Comparison of ENCODE assay signal across 10 mouse cellular contexts in the genomic region with DNA sequence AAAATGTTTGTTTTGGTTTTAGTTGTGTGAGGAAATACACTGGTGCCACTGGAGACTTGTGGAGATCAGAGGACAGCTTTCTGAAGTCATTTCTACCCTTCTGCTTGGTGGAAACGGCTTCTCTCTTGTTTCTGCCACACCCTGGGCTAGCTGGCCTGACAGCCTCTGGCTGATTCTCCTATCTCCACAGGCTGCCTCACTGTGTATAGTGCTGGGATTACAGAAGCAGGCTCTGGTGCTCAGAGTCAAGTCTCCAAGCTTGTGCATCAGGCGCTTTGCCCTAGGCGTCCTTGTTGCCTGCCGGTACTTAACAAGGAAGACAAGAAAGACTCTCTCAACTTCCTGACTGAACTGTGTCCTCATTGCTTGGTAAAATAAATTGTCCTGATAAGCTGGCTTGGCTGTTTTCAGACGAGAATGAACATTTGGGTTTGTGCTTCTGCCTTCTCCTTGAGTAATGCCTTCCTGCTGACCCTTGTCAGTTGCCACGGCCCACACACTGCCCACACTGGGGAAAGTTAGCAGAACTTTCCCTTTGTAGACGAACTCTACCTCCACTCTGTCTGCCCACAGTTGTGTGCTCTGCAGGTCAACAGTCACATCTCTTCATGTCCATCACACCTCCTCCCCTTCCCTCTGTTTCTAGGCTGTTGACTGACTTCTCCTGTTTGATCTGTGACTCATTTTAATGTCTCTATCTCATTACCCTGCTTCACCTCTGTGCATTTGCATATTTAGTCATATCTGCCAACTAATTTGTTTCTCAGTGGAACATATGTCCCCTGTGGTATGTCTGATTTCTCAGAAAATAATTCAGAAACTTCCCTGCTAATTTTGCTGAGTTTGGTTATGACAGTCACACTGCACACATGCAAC. TPM values are rescaled to one million over a fixed set of nuclear protein-coding genes. Genes with fewer than 3 reads are reported as not detected.
A peak's percentile ranks its signal among the peaks of the same experiment; 100 is the strongest.
DNase-seq lines count a peak whose midpoint lies in the region; ATAC-seq and TF ChIP-seq lines count a peak whose summit lies in the region.
"Had no signal": no experiment of that assay in that cellular context is flagged by ENCODE, and none has a peak within 500 bp of the region (broad histone marks: within the 10 kb centered on the region; RNA-seq: fewer than 3 reads in every experiment).

No protein-coding gene starts in this region.

- TF ChIP-seq POLR2A in liver, adult 2 months (IDR thresholded peaks at IDR 0.05; ENCODE audit: extremely low read depth, insufficient read depth, low read length), result no peak

- H3K4me1 ChIP-seq in liver, adult 2 months (ENCODE audit: control insufficient read depth, insufficient read depth, low read length), result no peaks in the 10 kb centered on the region
- H3K4me1 ChIP-seq in heart, embryonic 14.5 days (ENCODE audit: control insufficient read depth in 2 of 2, insufficient read depth in 2 of 2, low read length in 2 of 2), result peaks cover 0 to 4% of the 10 kb centered on the region in 2 experiments; a peak in 1 of 4 replicates
- H3K4me1 ChIP-seq in liver, embryonic 11.5 days (replicated peaks; ENCODE audit: control insufficient read depth, insufficient read depth, low read length), result peaks cover 11% of the 10 kb centered on the region
- H3K4me1 ChIP-seq in stomach, embryonic 14.5 days (ENCODE audit: control insufficient read depth, insufficient read depth, low read length), result peaks cover 10% of the 10 kb centered on the region

- peak overlapping the region; percentile 17; the same call in 1 of the 2 replicates for H3K4me3 ChIP-seq in liver, adult 2 months (ENCODE audit: insufficient read depth, low read depth, low read length)
- peak overlapping the region; percentile 9 to 12; a peak in 1 of 4 replicates for H3K4me3 ChIP-seq in heart, embryonic 14.5 days (ENCODE audit: control insufficient read depth in 1 of 2, insufficient read depth in 1 of 2, low read depth in 1 of 2, low read length in 2 of 2)
- H3K4me3 ChIP-seq in liver, embryonic 11.5 days (ENCODE audit: low read depth, low read length), result no peak overlapping the region
- no peak overlapping the region for H3K4me3 ChIP-seq in stomach, embryonic 14.5 days (ENCODE audit: low read depth, low read length)

- H3K27me3 ChIP-seq in liver, adult 2 months (ENCODE audit: control insufficient read depth, insufficient read depth, low read length), result no peaks in the 10 kb centered on the region
- peaks cover 18% of the 10 kb centered on the region for H3K27me3 ChIP-seq in heart, embryonic 14.5 days (ENCODE audit: control insufficient read depth, insufficient read depth, low read length)
- no peaks in the 10 kb centered on the region for H3K27me3 ChIP-seq in liver, embryonic 11.5 days (replicated peaks; ENCODE audit: control insufficient read depth, insufficient read depth, low read length)
- H3K27me3 ChIP-seq in stomach, embryonic 14.5 days (ENCODE audit: control insufficient read depth, insufficient read depth, low read length), result 0 out of 2 replicates have a peak, but pooled peaks cover 5% of the 10 kb centered on the region

- no peaks in the 10 kb centered on the region for H3K9me3 ChIP-seq in heart, embryonic 14.5 days (ENCODE audit: control insufficient read depth, low read length)
- no peaks in the 10 kb centered on the region for H3K9me3 ChIP-seq in liver, embryonic 11.5 days (ENCODE audit: control insufficient read depth, low read length)
- no peaks in the 10 kb centered on the region for H3K9me3 ChIP-seq in stomach, embryonic 14.5 days (ENCODE audit: control insufficient read depth, low read depth, low read length)

- H3K9ac ChIP-seq in liver, adult 2 months (ENCODE audit: low read depth, low read length), result peak overlapping the region; percentile 49; the same call in 1 of the 2 replicates
- peak overlapping the region; percentile 61; the same call in 1 of the 2 replicates for H3K9ac ChIP-seq in heart, embryonic 14.5 days (ENCODE audit: low read length)
- no peak overlapping the region for H3K9ac ChIP-seq in liver, embryonic 11.5 days (ENCODE audit: low read depth, low read length)
- H3K9ac ChIP-seq in stomach, embryonic 14.5 days (replicated peaks; ENCODE audit: low read depth, low read length), result no peak overlapping the region

- peaks cover 4% of the 10 kb centered on the region; the same call in 1 of the 2 replicates for H3K79me2 ChIP-seq in liver, adult 2 months (ENCODE audit: control insufficient read depth, insufficient read depth, low read length)

- DNase-seq in liver, adult 2 months (ENCODE audit: extremely low read depth, low read depth, low spot score), result no peak
- DNase-seq in liver, result no peak
- no peak for DNase-seq in liver, embryonic 11.5 days (ENCODE audit: low spot score)
- DNase-seq in gastrocnemius, postnatal 25 days, result no peak
- DNase-seq in cerebellum, postnatal 36 days, result no peak

- no peak for ATAC-seq in heart, embryonic 14.5 days (ENCODE audit: insufficient number of reproducible peaks, insufficient read depth, low FRiP score, low read depth)
- ATAC-seq in liver, embryonic 11.5 days (replicated peaks; ENCODE audit: low FRiP score), result no peak; the same call in 1 of the 2 replicates
- ATAC-seq in stomach, embryonic 14.5 days (ENCODE audit: insufficient number of reproducible peaks, insufficient read depth, low FRiP score, low read depth), result no peak
- ATAC-seq in erythroblast, adult 5-6 weeks (replicated peaks; ENCODE audit: low FRiP score, poor library complexity, severe bottlenecking), result no peak

- TF ChIP-seq CTCF in liver, adult 2 months (IDR thresholded peaks at IDR 0.05; ENCODE audit: low read depth, low read length), result no peak

- peak overlapping the region; percentile 56 for H3K4me2 ChIP-seq in heart, embryonic 14.5 days (ENCODE audit: low read length)
- 0 out of 2 replicates have a peak overlapping the region, but pooled peaks have one; percentile 20 for H3K4me2 ChIP-seq in liver, embryonic 11.5 days
- H3K4me2 ChIP-seq in stomach, embryonic 14.5 days (replicated peaks; ENCODE audit: low read depth, low read length), result no peak overlapping the region

- 57% methylated on average over 7 of the region's 7 CpGs for WGBS in liver, adult 2 months
- WGBS in heart, embryonic 14.5 days, result 50% methylated on average over 7 of the region's 7 CpGs
- WGBS in liver, embryonic 11.5 days, result 33% methylated on average over 7 of the region's 7 CpGs
- 42% methylated on average over 7 of the region's 7 CpGs for WGBS in stomach, embryonic 14.5 days

- H3K27ac ChIP-seq in liver, adult 2 months (replicated peaks; ENCODE audit: insufficient read depth, low read depth, low read length), result peak overlapping the region; percentile 68
- H3K27ac ChIP-seq in heart, embryonic 14.5 days (replicated peaks in 1 of 2; ENCODE audit: control insufficient read depth in 1 of 2, insufficient read depth in 1 of 2, low read depth in 2 of 2, low read length in 2 of 2), result peak overlapping the region; percentile 47 to 80; a peak in 3 of 4 replicates
- H3K27ac ChIP-seq in liver, embryonic 11.5 days (ENCODE audit: low read depth, low read length), result no peak overlapping the region
- H3K27ac ChIP-seq in stomach, embryonic 14.5 days (ENCODE audit: low read length), result 0 out of 2 replicates have a peak overlapping the region, but pooled peaks have one; percentile 15

- no peaks in the 10 kb centered on the region for H3K36me3 ChIP-seq in liver, adult 2 months (ENCODE audit: control insufficient read depth, insufficient read depth, low read length)
- H3K36me3 ChIP-seq in heart, embryonic 14.5 days (ENCODE audit: control insufficient read depth, insufficient read depth, low read length), result no peaks in the 10 kb centered on the region
- no peaks in the 10 kb centered on the region for H3K36me3 ChIP-seq in liver, embryonic 11.5 days (ENCODE audit: control insufficient read depth, insufficient read depth, low read length)
- no peaks in the 10 kb centered on the region for H3K36me3 ChIP-seq in stomach, embryonic 14.5 days (ENCODE audit: control insufficient read depth, insufficient read depth, low read length)

RNA-seq across cellular contexts. Expression of a gene that starts 1.3 kb away (rescaled TPM):
- 1.2 and 3.3 TPM in 2 replicates for total RNA-seq in liver, adult 2 months (2014; rRNA removed)
- polyA plus RNA-seq in liver, adult 2 months (2012; rRNA removed), result 2.8 and 3.3 TPM in 2 replicates
- polyA plus RNA-seq in heart, embryonic 14.5 days (2014; fragmentation: Nextera tagmentation; extraction: Ambion mirVana), result 6.8 and 8.7 TPM in 2 replicates
- polyA plus RNA-seq in liver, embryonic 11.5 days (2014; fragmentation: Nextera tagmentation; extraction: Ambion mirVana), result 3.5 and 4.0 TPM in 2 replicates
- 5.5 and 8.2 TPM in 2 replicates for polyA plus RNA-seq in stomach, embryonic 14.5 days (2014; fragmentation: Nextera tagmentation; extraction: Ambion mirVana)
- total RNA-seq in gastrocnemius, postnatal 25 days (2021), result 1 to 10 TPM; 1.6 to 3.3 TPM
- 4.4 TPM in 1 of 2 replicates, not detected in the other for total RNA-seq in erythroblast, adult 5-6 weeks (2015; ENCODE audit: low replicate concordance)
- 2.6 and 6.8 TPM in 2 replicates for total RNA-seq in erythroblast, adult 5-6 weeks (2017; ENCODE audit: low replicate concordance)
- total RNA-seq: MEL had no signal

RNA-seq across cellular contexts. Expression of a gene that starts 8.5 kb away (rescaled TPM):
- total RNA-seq in liver, adult 2 months (2014; rRNA removed), result 4.1 and 5.0 TPM in 2 replicates
- polyA plus RNA-seq in liver, adult 2 months (2012; rRNA removed), result 2.5 TPM in 2 replicates
- 26.1 and 27.5 TPM in 2 replicates for polyA plus RNA-seq in heart, embryonic 14.5 days (2014; fragmentation: Nextera tagmentation; extraction: Ambion mirVana)
- polyA plus RNA-seq in liver, embryonic 11.5 days (2014; fragmentation: Nextera tagmentation; extraction: Ambion mirVana), result 14.1 and 15.4 TPM in 2 replicates
- 14.4 and 16.2 TPM in 2 replicates for polyA plus RNA-seq in stomach, embryonic 14.5 days (2014; fragmentation: Nextera tagmentation; extraction: Ambion mirVana)
- total RNA-seq in gastrocnemius, postnatal 25 days (2021), result 1 to 10 TPM; 2.5 to 5.0 TPM
- 5.0 TPM in 1 of 2 replicates, not detected in the other for total RNA-seq in erythroblast, adult 5-6 weeks (2015; ENCODE audit: low replicate concordance)
- total RNA-seq in erythroblast, adult 5-6 weeks (2017; ENCODE audit: low replicate concordance), result 0.17 and 1.1 TPM in 2 replicates
- total RNA-seq: MEL had no signal

RNA-seq across cellular contexts. Expression of a gene that starts 23.3 kb away (rescaled TPM):
- total RNA-seq in liver, adult 2 months (2014; rRNA removed), result 1.7 and 1.9 TPM in 2 replicates
- polyA plus RNA-seq in liver, adult 2 months (2012; rRNA removed), result 1.5 and 3.1 TPM in 2 replicates
- polyA plus RNA-seq in heart, embryonic 14.5 days (2014; fragmentation: Nextera tagmentation; extraction: Ambion mirVana), result not detected in 2 replicates
- 0.08 TPM in 1 of 2 replicates, not detected in the other for polyA plus RNA-seq in liver, embryonic 11.5 days (2014; fragmentation: Nextera tagmentation; extraction: Ambion mirVana)
- polyA plus RNA-seq in stomach, embryonic 14.5 days (2014; fragmentation: Nextera tagmentation; extraction: Ambion mirVana), result not detected in 2 replicates
- under 1 TPM in 1 of 2 experiments, not detected in 1; 0.32 TPM for total RNA-seq in gastrocnemius, postnatal 25 days (2021)
- total RNA-seq in erythroblast, adult 5-6 weeks (2015; ENCODE audit: low replicate concordance), result 2.1 TPM in 1 of 2 replicates, not detected in the other
- 1.1 and 2.0 TPM in 2 replicates for total RNA-seq in erythroblast, adult 5-6 weeks (2017; ENCODE audit: low replicate concordance)
- total RNA-seq: MEL had no signal

RNA-seq across cellular contexts. Expression of a gene that starts 28.9 kb away (rescaled TPM):
- 0.37 and 0.47 TPM in 2 replicates for total RNA-seq in liver, adult 2 months (2014; rRNA removed)
- polyA plus RNA-seq in liver, adult 2 months (2012; rRNA removed), result 0.19 and 0.35 TPM in 2 replicates
- not detected in 2 replicates for polyA plus RNA-seq in heart, embryonic 14.5 days (2014; fragmentation: Nextera tagmentation; extraction: Ambion mirVana)
- not detected in 2 replicates for polyA plus RNA-seq in liver, embryonic 11.5 days (2014; fragmentation: Nextera tagmentation; extraction: Ambion mirVana)
- polyA plus RNA-seq in stomach, embryonic 14.5 days (2014; fragmentation: Nextera tagmentation; extraction: Ambion mirVana), result not detected in 2 replicates
- total RNA-seq in gastrocnemius, postnatal 25 days (2021), result not detected
- total RNA-seq in erythroblast, adult 5-6 weeks (2015; ENCODE audit: low replicate concordance), result not detected in 2 replicates
- 2.6 TPM in 1 of 2 replicates, not detected in the other for total RNA-seq in erythroblast, adult 5-6 weeks (2017; ENCODE audit: low replicate concordance)
- total RNA-seq: MEL had no signal

RNA-seq across cellular contexts. Expression of a gene that starts 28.9 kb away (rescaled TPM):
- not detected in 2 replicates for total RNA-seq in liver, adult 2 months (2014; rRNA removed)
- not detected in 2 replicates for polyA plus RNA-seq in liver, adult 2 months (2012; rRNA removed)
- polyA plus RNA-seq in heart, embryonic 14.5 days (2014; fragmentation: Nextera tagmentation; extraction: Ambion mirVana), result 3.3 and 5.1 TPM in 2 replicates
- 0.77 and 2.2 TPM in 2 replicates for polyA plus RNA-seq in liver, embryonic 11.5 days (2014; fragmentation: Nextera tagmentation; extraction: Ambion mirVana)
- 1.9 and 3.8 TPM in 2 replicates for polyA plus RNA-seq in stomach, embryonic 14.5 days (2014; fragmentation: Nextera tagmentation; extraction: Ambion mirVana)
- not detected for total RNA-seq in gastrocnemius, postnatal 25 days (2021)
- not detected in 2 replicates for total RNA-seq in erythroblast, adult 5-6 weeks (2015; ENCODE audit: low replicate concordance)
- total RNA-seq in erythroblast, adult 5-6 weeks (2017; ENCODE audit: low replicate concordance), result 1.8 TPM in 1 of 2 replicates, not detected in the other
- total RNA-seq: MEL had no signal
- polyA plus RNA-seq: liver, embryonic 16.5 days had no signal

Comparison
In these comparisons a context has a peak if more than half of its experiments do, and no peak if none do; other contexts are left out.
1. H3K4me3 ChIP-seq: peak in liver, adult 2 months (single experiment) and heart, embryonic 14.5 days (2 of 2); none in liver, embryonic 11.5 days (single experiment) and stomach, embryonic 14.5 days (single experiment).
2. H3K9ac ChIP-seq: peak in liver, adult 2 months (single experiment) and heart, embryonic 14.5 days (single experiment); none in liver, embryonic 11.5 days (single experiment) and stomach, embryonic 14.5 days (single experiment).